Mouse (Mus musculus) E14TG2a.4 (cell line): Measurements from ENCODE around the gene Mtx1.

Experiments used
- CTCF ChIP-seq: conservative IDR thresholded peaks from 2 replicates; pipeline ENCODE4 v1.5.1; 2014; ENCODE audit warnings: low read length
- NANOG ChIP-seq: IDR thresholded peaks from 2 replicates; pipeline ENCODE4 v1.6.1; 2014; ENCODE audit warnings: borderline replicate concordance, low read length, mixed read lengths
- POU5F1 ChIP-seq: IDR thresholded peaks from 2 replicates; pipeline ENCODE4 v1.6.1; 2014; ENCODE audit warnings: low read length, borderline replicate concordance

GRCm38 (mm10) chr3:89195979-89196877, 30.7 kb downstream of the Mtx1 start:
- TF ChIP-seq CTCF (peak; percentile 25), POU5F1 (no peak), NANOG (no peak)
